Mouse (Mus musculus): ENCODE measurements around the gene Mapt. TPM values are rescaled to one million over a fixed set of nuclear protein-coding genes. Genes with fewer than 3 reads are reported as not detected.

Mapt gene
- 0.90 and 1.1 TPM in 2 replicates for polyA plus RNA-seq (2014; fragmentation: Nextera tagmentation; extraction: Ambion mirVana)

- WGBS: under 1% methylated on average over 68 of the region's 94 CpGs
- Histone ChIP-seq H3K4me2 (peak within 1 kb of the TSS; percentile 94), H3K36me3 (ENCODE audit: control insufficient read depth, insufficient read depth, low read length) (no peaks in the 10 kb centered on the region), H3K27ac (ENCODE audit: low read depth, low read length) (no peak within 1 kb of the TSS), H3K4me3 (ENCODE audit: low read depth, low read length) (peak within 1 kb of the TSS; percentile 53), H3K4me1 (replicated peaks; ENCODE audit: control insufficient read depth, insufficient read depth, low read length) (peaks cover 13% of the 10 kb centered on the region), H3K27me3 (replicated peaks; ENCODE audit: control insufficient read depth, insufficient read depth, low read length) (peaks cover 60% of the 10 kb centered on the region), H3K9me3 (ENCODE audit: control insufficient read depth, low read length) (no peaks in the 10 kb centered on the region), H3K9ac (ENCODE audit: low read depth, low read length) (peak within 1 kb of the TSS; percentile 58)
- DNase-seq (ENCODE audit: low spot score) (peak; percentile 86), ATAC-seq (replicated peaks; ENCODE audit: low FRiP score) (peak; percentile 92)
Observed at GRCm38 (mm10) chr11:104231041-104231911, at the start of gene Mapt. Mapt (plus strand) TSS chr11:104231390.

GRCm38 (mm10) chr11:104182141-104182540, 49.0 kb upstream of the Mapt start:
- no peak for DNase-seq (ENCODE audit: low spot score)
- ATAC-seq (replicated peaks; ENCODE audit: low FRiP score): no peak
- Histone ChIP-seq H3K4me2 (no peak overlapping the region), H3K9ac (ENCODE audit: low read depth, low read length) (no peak overlapping the region), H3K36me3 (ENCODE audit: control insufficient read depth, insufficient read depth, low read length) (no peaks in the 10 kb centered on the region), H3K4me1 (replicated peaks; ENCODE audit: control insufficient read depth, insufficient read depth, low read length) (no peaks in the 10 kb centered on the region), H3K27ac (ENCODE audit: low read depth, low read length) (no peak overlapping the region), H3K4me3 (ENCODE audit: low read depth, low read length) (no peak overlapping the region), H3K27me3 (replicated peaks; ENCODE audit: control insufficient read depth, insufficient read depth, low read length) (no peaks in the 10 kb centered on the region), H3K9me3 (ENCODE audit: control insufficient read depth, low read length) (no peaks in the 10 kb centered on the region)
- WGBS: 58% methylated on average over 3 of the region's 3 CpGs

- Histone ChIP-seq H3K4me1 (replicated peaks; ENCODE audit: control insufficient read depth, insufficient read depth, low read length) (no peaks in the 10 kb centered on the region), H3K4me2 (no peak within 1 kb of the TSS), H3K27me3 (replicated peaks; ENCODE audit: control insufficient read depth, insufficient read depth, low read length) (no peaks in the 10 kb centered on the region; the same call in 1 of the 2 replicates), H3K9me3 (ENCODE audit: control insufficient read depth, low read length) (no peaks in the 10 kb centered on the region), H3K27ac (ENCODE audit: low read depth, low read length) (no peak within 1 kb of the TSS), H3K9ac (ENCODE audit: low read depth, low read length) (no peak within 1 kb of the TSS), H3K4me3 (ENCODE audit: low read depth, low read length) (no peak within 1 kb of the TSS), H3K36me3 (ENCODE audit: control insufficient read depth, insufficient read depth, low read length) (no peaks in the 10 kb centered on the region)
- 77% methylated on average over 13 of the region's 13 CpGs for WGBS
- ATAC-seq (replicated peaks; ENCODE audit: low FRiP score) (no peak), DNase-seq (ENCODE audit: low spot score) (no peak)
Observed at GRCm38 (mm10) chr11:104186135-104186836, 44.9 kb upstream of the Mapt start, which contains the start of gene Sppl2c. Sppl2c (plus strand) TSS chr11:104186327.

DNA sequence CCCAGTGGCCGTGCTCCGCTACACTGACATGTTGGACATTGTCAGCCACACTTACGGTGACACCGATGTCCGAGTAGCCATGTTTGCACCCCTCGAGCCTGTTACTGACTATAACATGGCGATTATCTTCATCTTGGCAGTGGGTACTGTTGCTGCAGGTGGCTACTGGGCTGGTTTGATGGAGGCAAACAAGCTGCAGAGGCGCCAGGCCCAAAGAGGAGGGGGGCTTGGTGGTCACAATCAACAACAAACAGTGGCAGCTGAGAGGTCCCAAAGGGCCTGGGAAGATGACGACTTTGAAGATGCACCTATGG, 44.4 kb upstream of the Mapt start:
- no peak overlapping the region for H3K9ac ChIP-seq (ENCODE audit: low read depth, low read length)
- DNase-seq (ENCODE audit: low spot score): no peak
- no peak for ATAC-seq (replicated peaks; ENCODE audit: low FRiP score)
- no peaks in the 10 kb centered on the region for H3K4me1 ChIP-seq (replicated peaks; ENCODE audit: control insufficient read depth, insufficient read depth, low read length)
- 89% methylated on average over 9 of the region's 9 CpGs for WGBS
- H3K4me3 ChIP-seq (ENCODE audit: low read depth, low read length): no peak overlapping the region
- no peak overlapping the region for H3K27ac ChIP-seq (ENCODE audit: low read depth, low read length)
- H3K36me3 ChIP-seq (ENCODE audit: control insufficient read depth, insufficient read depth, low read length): no peaks in the 10 kb centered on the region
- no peaks in the 10 kb centered on the region for H3K9me3 ChIP-seq (ENCODE audit: control insufficient read depth, low read length)
- H3K4me2 ChIP-seq: no peak overlapping the region
- no peaks in the 10 kb centered on the region; the same call in 1 of the 2 replicates for H3K27me3 ChIP-seq (replicated peaks; ENCODE audit: control insufficient read depth, insufficient read depth, low read length)

GRCm38 (mm10) chr11:104187766-104188165, 43.4 kb upstream of the Mapt start:
- Histone ChIP-seq H3K4me3 (ENCODE audit: low read depth, low read length) (no peak overlapping the region), H3K4me1 (replicated peaks; ENCODE audit: control insufficient read depth, insufficient read depth, low read length) (no peaks in the 10 kb centered on the region), H3K4me2 (no peak overlapping the region), H3K36me3 (ENCODE audit: control insufficient read depth, insufficient read depth, low read length) (no peaks in the 10 kb centered on the region), H3K9ac (ENCODE audit: low read depth, low read length) (no peak overlapping the region), H3K9me3 (ENCODE audit: control insufficient read depth, low read length) (no peaks in the 10 kb centered on the region), H3K27ac (ENCODE audit: low read depth, low read length) (no peak overlapping the region), H3K27me3 (replicated peaks; ENCODE audit: control insufficient read depth, insufficient read depth, low read length) (no peaks in the 10 kb centered on the region; the same call in 1 of the 2 replicates)
- DNase-seq (ENCODE audit: low spot score) (no peak), ATAC-seq (replicated peaks; ENCODE audit: low FRiP score) (no peak)
- WGBS: 90% methylated on average over 10 of the region's 10 CpGs

GRCm38 (mm10) chr11:104190008-104190407, 41.2 kb upstream of the Mapt start:
- 72% methylated on average over 2 of the region's 2 CpGs for WGBS
- ATAC-seq (replicated peaks; ENCODE audit: low FRiP score): no peak
- Histone ChIP-seq H3K9ac (ENCODE audit: low read depth, low read length) (no peak overlapping the region), H3K4me1 (replicated peaks; ENCODE audit: control insufficient read depth, insufficient read depth, low read length) (no peaks in the 10 kb centered on the region), H3K27me3 (replicated peaks; ENCODE audit: control insufficient read depth, insufficient read depth, low read length) (no peaks in the 10 kb centered on the region; the same call in 1 of the 2 replicates), H3K9me3 (ENCODE audit: control insufficient read depth, low read length) (no peaks in the 10 kb centered on the region), H3K36me3 (ENCODE audit: control insufficient read depth, insufficient read depth, low read length) (no peaks in the 10 kb centered on the region), H3K27ac (ENCODE audit: low read depth, low read length) (no peak overlapping the region), H3K4me2 (no peak overlapping the region), H3K4me3 (ENCODE audit: low read depth, low read length) (no peak overlapping the region)
- no peak for DNase-seq (ENCODE audit: low spot score)

DNA sequence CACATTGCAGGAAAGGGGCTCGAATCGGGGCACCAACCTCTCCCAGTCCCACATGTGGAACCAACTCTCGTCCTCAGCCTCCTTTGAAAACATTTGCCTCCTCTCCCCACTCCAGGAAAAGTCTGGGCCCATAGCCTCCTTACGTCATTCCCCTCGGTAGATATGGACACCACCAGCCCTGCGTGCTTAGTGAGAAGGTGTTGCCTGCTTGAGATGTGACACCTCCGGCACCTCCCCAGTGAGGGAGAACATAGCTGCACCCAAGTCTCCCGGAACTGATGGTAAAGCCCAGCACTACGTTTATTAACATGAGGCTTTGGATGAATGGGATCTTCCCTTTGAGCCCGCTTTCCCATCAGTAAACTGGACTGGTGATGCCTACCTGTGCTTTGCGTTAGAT, 35.8 kb upstream of the Mapt start:
- no peaks in the 10 kb centered on the region for H3K36me3 ChIP-seq (ENCODE audit: control insufficient read depth, insufficient read depth, low read length)
- DNase-seq (ENCODE audit: low spot score) (no peak), ATAC-seq (replicated peaks; ENCODE audit: low FRiP score) (no peak)
- H3K4me1 ChIP-seq (replicated peaks; ENCODE audit: control insufficient read depth, insufficient read depth, low read length): no peaks in the 10 kb centered on the region
- peaks cover 11% of the 10 kb centered on the region for H3K27me3 ChIP-seq (replicated peaks; ENCODE audit: control insufficient read depth, insufficient read depth, low read length)
- H3K9ac ChIP-seq (ENCODE audit: low read depth, low read length): no peak overlapping the region
- H3K4me2 ChIP-seq: no peak overlapping the region
- WGBS: 69% methylated on average over 11 of the region's 11 CpGs
- H3K9me3 ChIP-seq (ENCODE audit: control insufficient read depth, low read length): no peaks in the 10 kb centered on the region
- H3K4me3 ChIP-seq (ENCODE audit: low read depth, low read length): no peak overlapping the region
- H3K27ac ChIP-seq (ENCODE audit: low read depth, low read length): no peak overlapping the region

GRCm38 (mm10) chr11:104195791-104196190, 35.4 kb upstream of the Mapt start:
- Histone ChIP-seq H3K27ac (ENCODE audit: low read depth, low read length) (no peak overlapping the region), H3K9ac (ENCODE audit: low read depth, low read length) (no peak overlapping the region), H3K36me3 (ENCODE audit: control insufficient read depth, insufficient read depth, low read length) (no peaks in the 10 kb centered on the region), H3K4me1 (replicated peaks; ENCODE audit: control insufficient read depth, insufficient read depth, low read length) (no peaks in the 10 kb centered on the region), H3K9me3 (ENCODE audit: control insufficient read depth, low read length) (no peaks in the 10 kb centered on the region), H3K4me2 (no peak overlapping the region), H3K4me3 (ENCODE audit: low read depth, low read length) (no peak overlapping the region), H3K27me3 (replicated peaks; ENCODE audit: control insufficient read depth, insufficient read depth, low read length) (peaks cover 11% of the 10 kb centered on the region)
- ATAC-seq (replicated peaks; ENCODE audit: low FRiP score) (no peak), DNase-seq (ENCODE audit: low spot score) (peak; percentile 69)
- WGBS: 12% methylated on average over 9 of the region's 9 CpGs

All from liver, embryonic 11.5 days (tissue).